Mouse (Mus musculus) hindbrain, embryonic 14.5 days (tissue): ENCODE results near the gene Serpinb7. TPM values are rescaled to one million over a fixed set of nuclear protein-coding genes. Genes with fewer than 3 reads are reported as not detected.

Experiments used
- ATAC-seq: fragments of 200-750 bp; cut with Nextera tagmentation; 2 replicates; pipeline ENCODE4 v1.8.0; 2017; ENCODE audit warnings: moderate number of reproducible peaks, mild to moderate bottlenecking, moderate TSS enrichment, moderate library complexity; ENCODE audit not compliant: low FRiP score
- DNase-seq: peaks from one replicate; pipeline ENCODE4 v3.0.0-alpha.2; 2015; ENCODE audit warnings: low spot score
- H3K27ac ChIP-seq: fragments of 300-500 bp; sonication (generic); 2 replicates; pipeline ENCODE4 v1.5.1; 2014; ENCODE audit warnings: mild to moderate bottlenecking, moderate library complexity
- H3K27me3 ChIP-seq: fragments of 300-500 bp; sonication (generic); 2 replicates; pipeline ENCODE4 v1.6.1; 2014; ENCODE audit warnings: mild to moderate bottlenecking, low read length, mixed read lengths; ENCODE audit not compliant: control insufficient read depth, insufficient read depth
- H3K36me3 ChIP-seq: fragments of 300-500 bp; sonication (generic); replicated peaks from 2 replicates; pipeline ENCODE4 v1.6.1; 2014; ENCODE audit not compliant: control insufficient read depth, insufficient read depth
- H3K4me1 ChIP-seq: fragments of 300-500 bp; sonication (generic); replicated peaks from 2 replicates; pipeline ENCODE4 v1.6.1; 2014; ENCODE audit warnings: antibody characterized with exemption, low read length, mixed read lengths; ENCODE audit not compliant: control insufficient read depth, insufficient read depth
- H3K4me2 ChIP-seq: fragments of 300-500 bp; sonication (generic); replicated peaks from 2 replicates; pipeline ENCODE4 v1.6.1; 2014; ENCODE audit warnings: mild to moderate bottlenecking, moderate library complexity
- H3K4me3 ChIP-seq: fragments of 300-500 bp; sonication (generic); replicated peaks from 2 replicates; pipeline ENCODE4 v1.5.1; 2014; ENCODE audit warnings: mild to moderate bottlenecking, low read length
- H3K9ac ChIP-seq: fragments of 300-500 bp; sonication (generic); 2 replicates; pipeline ENCODE4 v1.6.1; 2014
- H3K9me3 ChIP-seq: fragments of 300-500 bp; sonication (generic); 2 replicates; pipeline ENCODE4 v1.6.1; 2016; ENCODE audit warnings: low read length; ENCODE audit not compliant: control insufficient read depth
- WGBS: fragments of 180-500 bp; shearing (Covaris S2); extraction: QIAGEN DNeasy Blood & Tissue Kit; methylation state at CpG from one replicate; pipeline ENCODE4 v1.1.7; 2014; 5-methylcytosine and 5-hydroxymethylcytosine counted together
- polyA plus RNA-seq: library from polyadenylated mRNA; unstranded; fragments of >200 nt; fragmentation: Nextera tagmentation; extraction: Ambion mirVana; gene quantifications from 2 replicates; pipeline ENCODE4 v1.2.1, GENCODE M21; 2014

Gene Serpinb7
- polyA plus RNA-seq, result 0.25 TPM in 1 of 2 replicates, not detected in the other

DNA sequence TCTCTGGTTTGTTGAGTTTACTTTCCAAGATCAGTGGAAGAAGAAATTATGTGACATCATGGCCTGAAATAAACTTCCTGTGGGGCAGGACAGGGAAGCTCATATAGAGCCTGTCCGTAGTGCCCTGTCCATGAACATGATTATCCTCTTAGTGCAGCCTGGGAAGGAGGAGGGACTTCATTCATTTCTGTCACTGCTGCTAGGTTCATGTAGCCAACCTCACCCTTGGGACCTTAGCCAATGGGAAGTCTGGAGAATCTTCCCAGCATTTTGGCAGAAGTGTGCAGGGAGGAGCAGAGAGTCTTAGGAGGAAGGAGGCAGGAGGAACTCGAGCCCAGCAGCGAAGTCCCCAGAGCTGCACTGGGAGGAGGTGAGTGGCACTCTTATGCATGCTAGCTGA, at the start of gene Serpinb7:
TSS of gene Serpinb7 (plus strand) at position 301 of the 400 bp plus-strand sequence.
- 87% methylated on average over 3 of the region's 3 CpGs for WGBS
- Histone ChIP-seq H3K27ac (no peak within 1 kb of the TSS), H3K4me3 (no peak within 1 kb of the TSS), H3K36me3 (no peaks in the 10 kb centered on the region), H3K4me1 (no peaks in the 10 kb centered on the region), H3K4me2 (no peak within 1 kb of the TSS), H3K27me3 (no peaks in the 10 kb centered on the region), H3K9me3 (no peaks in the 10 kb centered on the region), H3K9ac (no peak within 1 kb of the TSS)
- DNase-seq, result no peak
- ATAC-seq, result no peak

DNA sequence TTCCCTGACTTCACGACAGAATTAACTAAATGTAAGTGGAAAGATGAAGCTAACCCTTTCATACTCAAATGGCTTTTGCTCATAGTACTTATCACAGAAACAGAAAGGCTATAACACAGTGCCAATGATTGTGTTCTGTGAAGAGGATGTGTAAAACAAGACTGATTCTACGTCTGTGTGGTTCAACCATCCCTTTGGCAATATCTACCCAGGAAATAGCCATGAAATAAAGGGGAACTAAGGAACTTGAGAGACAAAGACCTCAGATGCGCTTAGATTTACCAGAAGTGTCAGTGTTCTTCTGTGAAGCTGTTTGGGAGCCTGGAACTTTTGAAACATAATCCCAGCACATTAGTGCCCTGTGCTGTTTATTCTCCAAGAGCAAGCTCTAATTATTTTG, 49.1 kb upstream of the Serpinb7 start:
- ATAC-seq (no peak), DNase-seq (no peak)
- H3K9me3 ChIP-seq, result no peaks in the 10 kb centered on the region
- no peak overlapping the region for H3K4me3 ChIP-seq
- H3K9ac ChIP-seq, result no peak overlapping the region
- H3K4me1 ChIP-seq, result no peaks in the 10 kb centered on the region
- no peak overlapping the region for H3K4me2 ChIP-seq
- no peak overlapping the region for H3K27ac ChIP-seq
- 65% methylated on average over 3 of the region's 3 CpGs for WGBS
- no peaks in the 10 kb centered on the region for H3K36me3 ChIP-seq
- H3K27me3 ChIP-seq, result no peaks in the 10 kb centered on the region

- no peak overlapping the region for H3K9ac ChIP-seq
- no peaks in the 10 kb centered on the region for H3K4me1 ChIP-seq
- no peaks in the 10 kb centered on the region for H3K36me3 ChIP-seq
- WGBS, result 87% methylated on average over 2 of the region's 2 CpGs
- no peak overlapping the region for H3K4me3 ChIP-seq
- DNase-seq, result no peak
- H3K27ac ChIP-seq, result no peak overlapping the region
- no peaks in the 10 kb centered on the region for H3K9me3 ChIP-seq
- no peak for ATAC-seq
- H3K27me3 ChIP-seq, result no peaks in the 10 kb centered on the region
- H3K4me2 ChIP-seq, result no peak overlapping the region
These were observed 48.3 kb upstream of the Serpinb7 start for GRCm38 (mm10) chr1:107351115-107351514.

- WGBS, result 43% methylated on average over 3 of the region's 3 CpGs
These were observed 46.4 kb upstream of the Serpinb7 start for GRCm38 (mm10) chr1:107353046-107353445.

DNA sequence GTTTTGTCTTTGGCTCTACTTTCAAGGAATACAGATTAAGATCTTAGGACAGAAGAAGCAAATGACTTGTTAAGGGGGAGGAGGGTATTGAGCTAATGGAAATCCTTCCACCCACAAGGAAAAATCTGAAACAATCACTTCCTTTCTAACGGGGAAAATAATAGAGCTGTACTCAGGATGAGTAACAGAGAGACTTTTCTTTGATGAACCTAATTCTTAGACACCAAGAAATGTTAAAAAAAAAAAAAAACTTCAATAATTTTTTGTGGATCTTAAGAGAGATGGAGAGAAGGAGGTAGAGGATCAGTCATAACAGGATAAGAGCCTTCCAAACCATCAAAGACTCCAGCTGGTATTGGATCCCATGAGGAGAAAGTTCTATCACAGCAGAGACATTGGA, 38.6 kb upstream of the Serpinb7 start, which contains the start of gene Serpinb11:
TSS of gene Serpinb11 (plus strand) at position 301 of the 400 bp plus-strand sequence.
- 79% methylated on average over 1 of the region's 1 CpGs for WGBS

More at GRCm38 (mm10) chr1:107353046-107353445, 46.4 kb upstream of the Serpinb7 start:
- H3K9ac ChIP-seq, result no peak overlapping the region
- no peak overlapping the region for H3K27ac ChIP-seq
- H3K9me3 ChIP-seq, result no peaks in the 10 kb centered on the region
- DNase-seq, result no peak
- ATAC-seq, result no peak
- no peak overlapping the region for H3K4me3 ChIP-seq
- no peaks in the 10 kb centered on the region for H3K27me3 ChIP-seq
- H3K36me3 ChIP-seq, result no peaks in the 10 kb centered on the region
- no peak overlapping the region for H3K4me2 ChIP-seq
- H3K4me1 ChIP-seq, result no peaks in the 10 kb centered on the region

GRCm38 (mm10) chr1:107365973-107366372, 33.5 kb upstream of the Serpinb7 start:
- 65% methylated on average over 7 of the region's 7 CpGs for WGBS
- ATAC-seq, result no peak
- no peak for DNase-seq
- H3K4me2 ChIP-seq, result no peak overlapping the region
- no peak overlapping the region for H3K4me3 ChIP-seq
- no peak overlapping the region for H3K27ac ChIP-seq
- H3K9ac ChIP-seq, result no peak overlapping the region
- no peaks in the 10 kb centered on the region for H3K36me3 ChIP-seq
- H3K27me3 ChIP-seq, result no peaks in the 10 kb centered on the region
- H3K9me3 ChIP-seq, result no peaks in the 10 kb centered on the region
- no peaks in the 10 kb centered on the region for H3K4me1 ChIP-seq

More for the DNA sequence above, 38.6 kb upstream of the Serpinb7 start, which contains the start of gene Serpinb11:
- Histone ChIP-seq H3K36me3 (no peaks in the 10 kb centered on the region), H3K9ac (no peak within 1 kb of the TSS), H3K27me3 (no peaks in the 10 kb centered on the region), H3K4me3 (no peak within 1 kb of the TSS), H3K27ac (no peak within 1 kb of the TSS), H3K4me2 (no peak within 1 kb of the TSS), H3K4me1 (no peaks in the 10 kb centered on the region), H3K9me3 (no peaks in the 10 kb centered on the region)
- no peak for DNase-seq
- no peak for ATAC-seq

- H3K36me3 ChIP-seq, result no peaks in the 10 kb centered on the region
- H3K27me3 ChIP-seq, result no peaks in the 10 kb centered on the region
- no peak overlapping the region for H3K9ac ChIP-seq
- H3K4me1 ChIP-seq, result no peaks in the 10 kb centered on the region
- no peak overlapping the region for H3K27ac ChIP-seq
- no peak overlapping the region for H3K4me2 ChIP-seq
- 78% methylated on average over 2 of the region's 2 CpGs for WGBS
- DNase-seq (no peak), ATAC-seq (no peak)
- H3K9me3 ChIP-seq, result no peaks in the 10 kb centered on the region
- no peak overlapping the region for H3K4me3 ChIP-seq
These were observed 30.5 kb upstream of the Serpinb7 start for GRCm38 (mm10) chr1:107368944-107369343.

GRCm38 (mm10) chr1:107376952-107377351, 22.5 kb upstream of the Serpinb7 start:
- no peak for ATAC-seq
- Histone ChIP-seq H3K9me3 (no peaks in the 10 kb centered on the region), H3K36me3 (no peaks in the 10 kb centered on the region), H3K4me3 (no peak overlapping the region), H3K27ac (no peak overlapping the region), H3K27me3 (no peaks in the 10 kb centered on the region), H3K4me1 (no peaks in the 10 kb centered on the region), H3K9ac (no peak overlapping the region), H3K4me2 (no peak overlapping the region)
- no peak for DNase-seq
- 82% methylated on average over 4 of the region's 4 CpGs for WGBS

DNA sequence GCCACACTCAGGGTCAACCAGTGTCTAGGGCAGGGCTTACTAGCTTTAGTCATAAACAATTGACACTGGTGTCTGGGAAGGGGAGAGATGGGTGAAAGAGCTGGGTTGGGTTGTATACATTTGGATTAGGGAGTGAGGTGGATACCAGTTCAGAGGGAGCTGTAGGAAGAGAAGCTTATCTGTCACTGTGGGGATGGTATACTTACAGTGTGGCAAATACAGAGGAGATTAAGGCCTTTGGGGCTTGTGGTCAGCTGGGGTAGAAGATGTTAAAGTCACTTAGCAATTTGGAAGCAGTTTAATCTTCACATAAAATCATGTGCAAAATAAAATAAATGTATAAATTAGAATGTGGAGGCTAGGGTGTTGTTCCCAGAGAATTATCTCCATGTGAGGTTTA, 21.1 kb upstream of the Serpinb7 start:
- no peaks in the 10 kb centered on the region for H3K36me3 ChIP-seq

DNA sequence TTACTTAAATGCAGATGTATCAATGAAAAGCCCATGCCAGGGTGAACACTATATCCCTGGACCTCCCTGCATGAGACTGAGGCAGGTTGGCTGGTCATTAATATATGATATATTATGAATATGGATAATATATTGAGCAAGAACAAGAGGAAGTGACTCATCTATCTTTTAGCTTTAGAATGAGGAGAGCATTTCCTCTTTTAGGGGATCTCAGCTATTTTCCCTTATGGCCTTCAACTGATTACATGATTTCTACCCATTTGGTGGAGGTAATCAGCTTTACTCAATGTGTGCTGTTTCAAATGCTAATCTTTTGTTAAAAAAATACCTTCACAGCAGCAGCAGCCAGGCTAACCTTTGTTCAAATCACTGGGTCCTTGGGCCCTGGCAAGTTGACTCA, 18.0 kb upstream of the Serpinb7 start:
- Histone ChIP-seq H3K27ac (no peak overlapping the region), H3K27me3 (no peaks in the 10 kb centered on the region), H3K4me1 (no peaks in the 10 kb centered on the region), H3K36me3 (no peaks in the 10 kb centered on the region), H3K9me3 (no peaks in the 10 kb centered on the region), H3K4me3 (no peak overlapping the region), H3K4me2 (no peak overlapping the region), H3K9ac (no peak overlapping the region)
- DNase-seq (no peak), ATAC-seq (no peak)

More for the DNA sequence above, 21.1 kb upstream of the Serpinb7 start:
- no peaks in the 10 kb centered on the region for H3K9me3 ChIP-seq
- ATAC-seq (no peak), DNase-seq (no peak)
- no peak overlapping the region for H3K27ac ChIP-seq
- H3K9ac ChIP-seq, result no peak overlapping the region
- H3K4me3 ChIP-seq, result no peak overlapping the region
- no peaks in the 10 kb centered on the region for H3K27me3 ChIP-seq
- no peaks in the 10 kb centered on the region for H3K4me1 ChIP-seq
- no peak overlapping the region for H3K4me2 ChIP-seq
